ENCODE assay signal across 14 mouse cellular contexts in the genomic region with DNA sequence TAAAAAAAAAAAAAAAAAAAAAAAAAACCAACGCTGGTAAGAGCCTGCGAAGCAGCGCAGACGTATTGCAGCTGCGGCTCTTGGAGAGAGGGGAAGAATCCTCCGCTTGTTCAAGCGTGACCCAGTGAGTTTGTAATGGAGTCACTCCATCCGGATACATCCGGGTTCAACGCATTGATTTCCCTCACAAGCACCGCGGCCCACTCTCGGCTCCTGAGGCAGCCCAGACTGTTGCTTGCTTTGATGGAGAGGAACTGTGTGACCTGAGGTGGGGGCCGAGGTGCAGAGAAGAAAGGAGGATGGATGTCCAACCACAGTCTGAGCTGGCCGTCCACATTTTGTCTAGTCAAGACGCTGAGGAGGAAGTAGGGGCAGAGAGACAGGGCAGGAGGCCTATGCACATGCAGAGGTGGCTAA.
DNase-seq lines count a peak whose midpoint lies in the region; ATAC-seq and TF ChIP-seq lines count a peak whose summit lies in the region.
"Had no signal": no experiment of that assay in that cellular context is flagged by ENCODE, and none has a peak within 500 bp of the region (broad histone marks: within the 10 kb centered on the region; RNA-seq: fewer than 3 reads in every experiment).

No protein-coding gene starts in this region.

- TF ChIP-seq POLR2A in testis, adult 2 months (IDR thresholded peaks at IDR 0.05; ENCODE audit: control insufficient read depth, low read depth, low read length), result no peak

- 29% methylated on average over 16 of the region's 16 CpGs for WGBS in forebrain, embryonic 14.5 days
- WGBS in midbrain, embryonic 12.5 days, result 61% methylated on average over 16 of the region's 16 CpGs

- no peaks in the 10 kb centered on the region for H3K27me3 ChIP-seq in testis, adult 2 months (ENCODE audit: control insufficient read depth, insufficient read depth, low read length)
- no peaks in the 10 kb centered on the region for H3K27me3 ChIP-seq in forebrain, embryonic 14.5 days (replicated peaks; ENCODE audit: control insufficient read depth, insufficient read depth, low read length)
- H3K27me3 ChIP-seq in midbrain, embryonic 12.5 days, result no peaks in the 10 kb centered on the region

- H3K4me2 ChIP-seq in forebrain, embryonic 14.5 days (ENCODE audit: low read length), result peak overlapping the region; percentile 28
- H3K4me2 ChIP-seq in midbrain, embryonic 12.5 days (replicated peaks), result 0 out of 2 replicates have a peak overlapping the region, but pooled peaks have one; percentile 2

- H3K4me3 ChIP-seq in testis, adult 2 months (ENCODE audit: control insufficient read depth, low read depth, low read length), result peak overlapping the region; percentile 43; the same call in 1 of the 2 replicates
- no peak overlapping the region for H3K4me3 ChIP-seq in forebrain, embryonic 14.5 days (ENCODE audit: low read depth, low read length)
- no peak overlapping the region for H3K4me3 ChIP-seq in midbrain, embryonic 12.5 days
- H3K4me3 ChIP-seq: limb, embryonic 10.5 days had no signal

- no peak for TF ChIP-seq CTCF in testis, adult 2 months (IDR thresholded peaks at IDR 0.05; ENCODE audit: control insufficient read depth, insufficient read depth, insufficient replicate concordance, low read depth, low read length)

- no peak for DNase-seq in testis, postnatal 14 days (ENCODE audit: low spot score)
- DNase-seq in forebrain, embryonic 14.5 days (ENCODE audit: low spot score), result peak; percentile 60
- DNase-seq in cerebellum, adult 11-12 months, result no peak
- no peak for DNase-seq in thymus, postnatal 4 days
- DNase-seq in gastrocnemius, postnatal 4 days (ENCODE audit: low spot score in 2 of 2), result no peak
- DNase-seq: adrenal gland, adult 2 months; cerebellum, adult 2 months; gastrocnemius, postnatal 25 days; heart, postnatal 14 days; lung, adult 2 months had no signal

- no peaks in the 10 kb centered on the region for H3K9me3 ChIP-seq in forebrain, embryonic 14.5 days (replicated peaks; ENCODE audit: control insufficient read depth, low read length)
- no peaks in the 10 kb centered on the region for H3K9me3 ChIP-seq in midbrain, embryonic 12.5 days
- H3K9me3 ChIP-seq: G1E; limb, embryonic 10.5 days had no signal

- peaks cover 2% of the 10 kb centered on the region for H3K4me1 ChIP-seq in testis, adult 2 months (ENCODE audit: control insufficient read depth, insufficient read depth, low read length)
- peaks cover 2% of the 10 kb centered on the region; the same call in 1 of the 2 replicates for H3K4me1 ChIP-seq in forebrain, embryonic 14.5 days (ENCODE audit: control insufficient read depth, insufficient read depth, low read length)
- peaks cover 7% of the 10 kb centered on the region for H3K4me1 ChIP-seq in midbrain, embryonic 12.5 days

- no peak overlapping the region; the same call in 1 of the 2 replicates for H3K9ac ChIP-seq in forebrain, embryonic 14.5 days (ENCODE audit: low read length)
- no peak overlapping the region for H3K9ac ChIP-seq in midbrain, embryonic 12.5 days (replicated peaks)

- ATAC-seq in forebrain, embryonic 14.5 days, result no peak; the same call in 1 of the 2 replicates
- peak; percentile 52; the same call in 1 of the 2 replicates for ATAC-seq in midbrain, embryonic 12.5 days (ENCODE audit: low FRiP score, low read depth)

- H3K27ac ChIP-seq in testis, adult 2 months (ENCODE audit: control insufficient read depth, insufficient read depth, low read depth, low read length), result no peak overlapping the region
- H3K27ac ChIP-seq in forebrain, embryonic 14.5 days (ENCODE audit: low read depth, low read length), result no peak overlapping the region
- H3K27ac ChIP-seq in midbrain, embryonic 12.5 days (replicated peaks), result no peak overlapping the region
- H3K27ac ChIP-seq: limb, embryonic 10.5 days had no signal

- H3K36me3 ChIP-seq in testis, adult 2 months (ENCODE audit: control insufficient read depth, insufficient read depth, low read length), result no peaks in the 10 kb centered on the region
- no peaks in the 10 kb centered on the region for H3K36me3 ChIP-seq in forebrain, embryonic 14.5 days (ENCODE audit: control insufficient read depth, insufficient read depth, low read length)
- H3K36me3 ChIP-seq in midbrain, embryonic 12.5 days, result no peaks in the 10 kb centered on the region
- H3K36me3 ChIP-seq: G1E; limb, embryonic 10.5 days had no signal
